Mouse (Mus musculus): ENCODE results near the gene Pars2.
A peak's percentile ranks its signal among the peaks of the same experiment; 100 is the strongest.

The Pars2 gene

GRCm38 (mm10) chr4:106650833-106651527 lies at the start of gene Pars2:
TSS of gene Pars2 (plus strand) at chr4:106651069.
- peak; percentile 95 to 96 for DNase-seq

DNA sequence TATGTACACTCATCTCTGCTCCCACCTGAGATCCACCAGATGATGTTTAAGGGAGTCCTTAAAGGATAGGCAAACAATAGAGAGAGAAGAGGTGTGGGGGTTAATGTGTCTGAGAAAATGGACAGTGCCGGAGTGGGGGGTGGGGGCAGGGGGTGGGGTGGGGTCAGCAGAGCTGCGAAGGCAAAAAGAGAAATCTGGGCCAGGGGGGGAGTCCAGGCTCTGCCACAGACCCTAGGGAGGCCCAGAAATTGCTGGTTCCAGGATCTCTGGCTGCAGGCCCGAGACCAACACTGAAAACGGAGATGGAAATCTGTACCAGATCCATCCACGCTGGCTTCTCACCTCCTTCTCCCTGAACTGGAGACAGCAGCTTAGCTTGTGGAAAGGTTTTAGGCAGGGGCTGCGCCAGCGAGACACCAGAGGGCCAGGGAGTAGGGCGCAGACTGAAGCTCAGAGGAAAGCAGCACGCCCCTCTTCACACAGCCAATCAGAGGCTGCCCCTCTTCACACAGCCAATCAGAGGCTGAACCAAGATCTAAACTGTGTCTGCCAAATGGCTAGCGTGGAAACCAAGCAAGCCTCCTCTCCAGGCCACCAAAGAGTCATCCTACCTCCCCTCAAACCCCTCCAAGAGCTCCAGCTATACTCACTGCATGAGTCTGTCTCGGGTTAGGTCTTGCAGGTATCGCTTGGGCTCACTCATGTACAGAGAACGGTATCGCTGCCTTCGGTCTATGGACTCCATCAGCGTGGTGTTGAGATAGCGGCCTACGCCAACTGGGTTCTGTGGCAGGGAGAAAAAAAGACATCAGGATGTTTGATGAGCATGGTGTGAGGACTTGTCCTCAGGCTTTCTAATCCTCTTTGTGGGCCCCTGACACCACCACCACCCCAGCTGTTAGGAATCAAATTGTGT lies 44.0 kb upstream of the Pars2 start:
- DNase-seq, result no peak

DNA sequence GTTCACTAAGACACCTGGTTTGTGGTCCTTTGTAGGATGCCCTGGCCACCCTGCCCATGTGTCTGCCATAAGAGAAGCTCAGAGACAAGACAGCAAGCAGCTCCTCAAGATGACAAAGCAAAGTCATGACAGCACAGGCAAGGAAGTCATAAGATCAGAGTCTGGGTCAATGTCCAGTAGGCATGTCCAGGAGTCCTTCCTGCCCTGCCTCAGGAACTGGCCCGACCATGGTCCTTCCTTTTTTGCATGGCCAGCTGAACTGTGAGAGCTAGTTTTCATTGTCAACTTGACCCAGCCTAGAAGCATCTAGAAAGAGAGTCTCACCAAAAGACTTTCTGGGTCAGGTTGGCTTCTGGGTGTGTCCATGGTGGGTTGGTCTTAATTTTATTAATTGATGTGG lies 43.0 kb upstream of the Pars2 start:
- no peak for DNase-seq

DNA sequence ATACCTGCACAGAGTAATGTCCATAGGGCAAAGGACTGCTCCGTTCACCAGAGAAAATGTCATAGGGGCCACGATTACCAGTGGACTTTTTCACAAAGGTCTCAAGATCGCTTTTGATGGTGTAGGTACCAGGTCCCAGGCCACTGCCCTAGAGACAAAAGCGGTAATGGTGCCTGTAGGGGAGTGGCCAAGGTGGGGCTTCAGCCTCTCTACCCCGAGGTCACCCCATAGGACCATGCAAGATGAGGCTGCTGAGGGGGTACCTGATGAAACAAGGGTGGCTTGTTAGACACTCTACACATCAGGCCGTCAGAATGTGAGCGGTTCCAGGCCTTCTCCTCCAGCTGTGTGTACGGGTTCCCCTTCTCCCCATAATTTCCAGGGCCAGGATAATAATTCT lies 37.8 kb upstream of the Pars2 start:
- no peak for DNase-seq

DNA sequence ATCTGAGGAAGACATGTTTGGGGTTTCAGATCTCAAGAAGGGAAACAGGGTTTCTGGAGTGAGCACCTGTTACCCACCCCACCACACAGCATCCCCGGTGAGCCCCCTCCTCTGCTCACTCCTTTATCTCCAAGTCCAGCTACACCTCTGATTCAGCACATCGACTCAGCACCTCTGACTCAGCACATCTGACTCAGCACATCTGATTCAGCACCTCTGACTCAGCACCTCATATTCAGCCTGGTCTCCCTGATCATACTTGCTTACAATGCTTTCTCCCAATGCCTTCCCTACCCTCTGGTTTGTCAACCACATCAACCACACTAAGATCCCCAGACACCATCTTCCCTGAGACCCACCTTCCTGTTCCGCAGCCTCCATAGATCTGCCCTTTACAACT lies 37.3 kb upstream of the Pars2 start:
- no peak for DNase-seq

GRCm38 (mm10) chr4:106614180-106614797 lies 36.6 kb upstream of the Pars2 start:
- DNase-seq, result peak; percentile 63 to 67

- no peak for DNase-seq
Measured at GRCm38 (mm10) chr4:106614881-106615280, 36.0 kb upstream of the Pars2 start.

- no peak for DNase-seq
Measured at GRCm38 (mm10) chr4:106615637-106616036, 35.2 kb upstream of the Pars2 start.

DNA sequence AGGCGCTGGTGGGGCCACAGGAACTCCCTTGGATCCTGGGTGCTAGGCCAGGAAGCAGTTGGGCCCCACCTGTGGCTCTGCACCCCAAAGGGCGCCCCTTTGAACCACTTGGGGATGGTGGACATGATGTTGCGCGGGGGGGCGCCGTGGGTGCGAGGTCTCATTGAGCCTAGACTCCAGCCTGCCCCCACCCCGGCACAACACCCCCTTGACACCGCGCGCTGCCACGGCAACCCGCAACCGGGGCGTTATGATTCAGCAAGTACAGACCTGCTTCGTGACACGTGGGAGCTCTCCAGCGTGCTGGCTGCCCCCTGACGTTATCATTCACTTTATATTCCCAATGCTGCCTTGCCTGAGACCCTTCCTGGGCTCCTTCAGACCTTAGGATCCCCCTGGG lies 33.8 kb upstream of the Pars2 start, which contains the start of gene Lexm:
Gene Lexm (minus strand): TSS at position 186 of the 400 bp plus-strand sequence.
- no peak for DNase-seq

- DNase-seq, result no peak
Measured at GRCm38 (mm10) chr4:106618898-106619297, 32.0 kb upstream of the Pars2 start.

- no peak for DNase-seq
Measured at GRCm38 (mm10) chr4:106621428-106621827, 29.4 kb upstream of the Pars2 start.

DNA sequence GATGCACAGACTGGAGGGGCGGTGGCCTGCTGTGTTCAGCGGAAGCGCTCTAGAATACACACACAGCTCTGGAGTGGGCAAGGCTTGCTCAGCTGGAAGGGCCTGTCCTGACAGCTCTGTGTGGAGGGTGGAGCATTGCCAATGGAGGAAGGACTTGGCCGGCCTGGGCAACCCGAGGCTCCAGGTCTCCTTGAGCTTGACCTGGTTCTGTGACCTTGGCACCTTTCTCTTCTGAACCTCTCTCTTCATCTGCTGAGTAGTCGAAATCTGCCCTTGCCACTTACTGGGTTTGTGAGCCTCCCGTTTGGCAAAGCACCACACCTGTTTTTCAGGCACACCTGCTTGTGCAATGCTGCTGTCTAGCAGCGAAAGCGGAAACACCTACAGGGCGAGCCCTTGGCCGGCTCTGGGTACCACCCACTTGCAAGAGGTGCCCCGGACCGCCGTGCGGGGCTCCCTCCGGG lies 28.8 kb upstream of the Pars2 start, which contains the start of gene Ttc22:
Gene Ttc22 (plus strand): TSS at position 403 of the 464 bp plus-strand sequence.
- DNase-seq, result no peak

DNA sequence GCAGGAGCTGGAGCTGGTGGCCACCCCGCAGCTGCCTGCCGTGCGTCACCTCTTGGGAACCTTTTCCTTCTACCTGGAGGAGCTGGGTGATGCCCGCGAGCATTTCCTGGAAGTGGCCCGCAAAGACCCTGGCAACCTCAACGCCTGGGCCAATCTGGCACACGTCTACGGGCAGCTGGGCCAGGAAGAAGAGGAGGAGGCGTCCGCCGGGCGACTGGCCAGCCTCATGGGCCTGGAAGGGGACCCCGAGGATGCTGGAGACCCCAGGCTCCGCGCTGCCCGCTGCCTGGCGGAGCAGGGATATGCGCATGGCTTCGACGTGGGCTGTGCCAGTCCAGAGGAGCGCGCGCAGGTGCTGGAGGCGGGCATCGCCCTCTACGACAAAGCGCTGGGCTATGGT lies 28.2 kb upstream of the Pars2 start:
- DNase-seq, result no peak

GRCm38 (mm10) chr4:106624271-106624670 lies 26.6 kb upstream of the Pars2 start:
- no peak for DNase-seq

- no peak for DNase-seq
Measured at GRCm38 (mm10) chr4:106627809-106628208, 23.1 kb upstream of the Pars2 start.

DNA sequence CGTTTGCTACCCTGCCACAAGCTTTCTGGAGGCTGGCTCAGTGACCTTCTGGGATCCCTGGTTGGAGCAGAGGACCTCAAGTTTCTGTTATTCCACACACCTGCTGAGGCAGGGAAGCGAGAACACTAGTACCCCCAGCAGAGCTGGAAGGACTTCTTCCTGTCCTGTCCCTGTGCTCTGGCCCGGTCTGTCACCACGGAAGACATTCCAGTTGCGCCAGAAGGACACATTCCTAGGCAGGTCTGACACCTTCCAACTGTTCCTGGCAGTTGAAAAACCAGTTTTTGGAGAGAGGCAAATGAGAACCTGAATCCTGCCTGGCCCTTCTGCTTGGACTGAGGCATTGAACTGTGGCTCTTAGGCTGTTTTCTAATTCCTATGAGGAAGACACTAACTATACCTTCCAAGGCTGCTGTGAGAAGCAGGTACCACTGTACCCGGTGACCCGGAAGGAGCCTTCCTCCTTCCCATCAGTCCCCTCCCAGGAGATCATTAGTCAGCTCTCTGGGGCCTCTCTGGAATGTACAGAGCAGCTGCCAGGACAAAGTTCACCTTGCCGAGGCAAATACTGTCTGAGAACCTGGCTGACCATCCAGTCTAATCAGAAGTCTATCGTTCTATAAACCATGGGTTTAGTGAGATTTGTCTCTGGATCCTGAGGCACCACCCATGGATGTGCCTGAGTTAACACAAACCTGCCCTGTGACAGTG lies 22.1 kb upstream of the Pars2 start:
- DNase-seq, result no peak

DNA sequence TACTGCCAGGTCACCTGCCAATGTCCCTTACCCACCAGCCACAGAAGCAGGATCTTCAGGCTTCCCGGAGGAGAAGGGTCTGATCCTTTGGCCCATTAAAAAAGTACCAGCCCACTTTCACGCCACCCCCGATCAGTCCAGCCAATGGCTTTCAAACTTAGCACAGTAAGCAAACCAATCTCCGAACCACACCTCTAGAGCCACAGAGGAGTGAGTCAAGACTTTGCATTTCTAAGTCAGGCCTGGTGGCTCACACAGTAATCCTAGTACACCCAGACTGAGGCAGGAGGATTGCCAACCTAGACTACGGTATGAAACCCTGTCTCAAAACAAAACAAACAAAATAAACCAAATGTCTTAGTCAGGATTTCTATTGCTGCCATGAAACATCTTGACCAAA lies 21.5 kb upstream of the Pars2 start:
- no peak for DNase-seq

GRCm38 (mm10) chr4:106630333-106631220 lies 20.3 kb upstream of the Pars2 start:
- DNase-seq, result peak; percentile 70 to 73

DNA sequence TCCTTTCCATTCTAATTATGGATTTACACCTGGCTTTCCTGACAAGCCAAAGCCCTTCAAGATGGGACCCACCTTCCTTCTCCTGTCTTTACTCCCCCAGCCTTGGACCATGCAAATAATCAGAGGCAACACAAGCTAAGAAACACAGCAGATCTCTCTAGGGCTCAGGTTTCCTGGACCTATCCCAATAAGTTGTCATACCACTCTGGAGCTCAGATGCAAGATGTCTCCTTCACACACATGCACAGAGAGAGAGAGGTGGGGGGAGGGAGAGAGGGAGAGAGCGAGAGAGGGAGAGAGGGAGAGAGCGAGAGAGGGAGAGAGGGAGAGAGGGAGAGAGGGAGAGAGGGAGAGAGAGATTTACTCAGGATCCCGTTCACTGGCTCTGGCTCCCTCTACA lies 18.6 kb upstream of the Pars2 start:
- DNase-seq, result no peak

GRCm38 (mm10) chr4:106633281-106634085 lies 17.4 kb upstream of the Pars2 start:
- no peak for DNase-seq

GRCm38 (mm10) chr4:106634086-106634479 lies 16.8 kb upstream of the Pars2 start:
- DNase-seq, result no peak

Data from B cell, adult 2 months (primary cell).